Mouse (Mus musculus) midbrain, embryonic 10.5 days (tissue): Measurements from ENCODE around the gene Esrrg. TPM values are rescaled to one million over a fixed set of nuclear protein-coding genes. Genes with fewer than 3 reads are reported as not detected.

Experiments used
- DNase-seq: peaks from one replicate; pipeline ENCODE4 v3.0.0-alpha.2; 2017; ENCODE audit warnings: low spot score
- H3K27ac ChIP-seq: fragments of 300-500 bp; sonication (generic); replicated peaks from 2 replicates; pipeline ENCODE4 v1.5.1; 2016; ENCODE audit warnings: mild to moderate bottlenecking
- H3K27me3 ChIP-seq: fragments of 300-500 bp; sonication (generic); 2 replicates; pipeline ENCODE4 v1.6.1; 2016; ENCODE audit warnings: low read depth, mild to moderate bottlenecking; ENCODE audit not compliant: poor library complexity, severe bottlenecking
- H3K36me3 ChIP-seq: fragments of 300-500 bp; sonication (generic); 2 replicates; pipeline ENCODE4 v1.6.1; 2016; ENCODE audit warnings: mild to moderate bottlenecking, moderate library complexity
- H3K4me1 ChIP-seq: fragments of 300-500 bp; sonication (generic); 2 replicates; pipeline ENCODE4 v1.6.1; 2016
- H3K4me3 ChIP-seq: fragments of 300-500 bp; sonication (generic); 2 replicates; pipeline ENCODE4 v1.5.1; 2016; ENCODE audit warnings: mild to moderate bottlenecking, moderate library complexity
- H3K9me3 ChIP-seq: fragments of 300-500 bp; sonication (generic); replicated peaks from 2 replicates; pipeline ENCODE4 v1.6.1; 2016; ENCODE audit warnings: mild to moderate bottlenecking
- WGBS: fragments of 180-500 bp; shearing (Covaris S2); methylation state at CpG from one replicate; pipeline ENCODE4 v1.1.7; 2016; 5-methylcytosine and 5-hydroxymethylcytosine counted together
- polyA plus RNA-seq: library from polyadenylated mRNA; unstranded; fragments of >200 nt; fragmentation: Nextera tagmentation; extraction: Ambion mirVana; gene quantifications from 2 replicates; pipeline ENCODE4 v1.2.1, GENCODE M21; 2016

Gene Esrrg
- polyA plus RNA-seq, 1 experiment from 2014 or later: 2.0 TPM

DNA sequence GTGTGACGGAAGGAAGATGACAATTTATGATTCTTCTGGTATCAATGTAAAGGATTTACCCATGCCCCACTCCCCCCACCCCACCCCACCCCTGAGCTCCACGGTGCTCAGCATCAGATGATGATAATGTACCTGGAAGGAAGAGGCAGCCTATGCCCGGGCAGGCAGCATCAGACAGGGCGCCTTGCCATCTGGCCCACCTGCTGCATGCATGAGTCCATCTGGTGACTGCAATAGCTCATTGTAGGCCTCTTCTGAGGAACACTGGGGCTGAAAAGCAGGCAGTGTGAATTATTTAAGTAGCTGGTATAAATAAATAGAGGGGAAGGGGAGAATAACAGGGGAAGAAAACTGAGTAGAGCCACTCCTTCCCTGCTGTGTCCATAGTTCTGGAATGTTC lies 405.8 kb downstream of the Esrrg start:
- Histone ChIP-seq H3K4me3 (no peak overlapping the region), H3K9me3 (no peaks in the 10 kb centered on the region), H3K27ac (no peak overlapping the region), H3K27me3 (no peaks in the 10 kb centered on the region), H3K36me3 (no peaks in the 10 kb centered on the region), H3K4me1 (peaks cover 3% of the 10 kb centered on the region; the same call in 1 of the 2 replicates)
- no peak for DNase-seq
- WGBS: 85% methylated on average over 4 of the region's 4 CpGs

DNA sequence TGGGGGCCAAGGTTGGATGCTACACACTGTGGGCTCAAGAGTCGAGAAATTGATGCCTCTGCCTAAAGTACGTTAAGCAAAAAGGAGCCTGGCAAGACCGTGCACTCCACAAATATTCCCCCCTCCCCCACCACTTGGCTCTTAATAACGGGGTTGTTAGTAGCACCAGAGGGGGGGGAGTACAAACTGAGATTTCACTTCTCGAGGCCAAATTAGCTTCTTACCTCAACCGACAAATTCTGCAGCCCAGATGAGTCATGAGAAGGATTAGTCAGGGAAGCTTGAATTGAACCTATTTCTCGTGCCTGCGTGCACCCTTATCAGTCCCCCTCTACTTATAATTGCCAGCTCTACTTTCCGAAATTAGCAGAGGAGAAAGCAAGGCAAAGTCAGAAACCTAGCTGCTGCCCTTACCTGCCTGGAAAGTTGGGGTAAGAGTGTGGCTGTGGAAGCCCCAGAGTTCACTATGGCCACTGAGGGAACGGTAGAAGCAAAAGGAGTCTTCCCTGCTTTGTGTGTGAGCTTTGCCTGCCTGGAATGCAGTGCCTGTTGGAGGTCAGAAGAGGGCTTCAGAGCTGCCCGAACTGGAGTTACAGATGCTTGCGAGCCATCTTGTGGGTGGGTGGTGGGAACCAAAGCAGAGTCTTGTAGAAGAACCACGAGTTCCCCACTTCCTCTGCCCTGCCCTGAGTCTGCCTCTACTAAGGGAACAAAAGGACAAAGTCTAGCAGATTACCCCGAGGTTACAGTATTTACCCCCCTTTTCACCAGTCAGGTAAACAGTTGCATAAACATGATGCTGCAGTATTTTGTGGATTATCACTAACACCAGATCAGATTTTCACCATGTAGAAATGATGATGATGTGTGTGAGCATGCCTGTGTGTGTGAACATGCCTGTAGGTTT lies 409.6 kb downstream of the Esrrg start:
- H3K27ac ChIP-seq: no peak overlapping the region
- no peak for DNase-seq
- WGBS: 71% methylated on average over 14 of the region's 14 CpGs
- no peaks in the 10 kb centered on the region for H3K9me3 ChIP-seq
- H3K36me3 ChIP-seq: no peaks in the 10 kb centered on the region
- H3K27me3 ChIP-seq: no peaks in the 10 kb centered on the region
- H3K4me1 ChIP-seq: peaks cover 3% of the 10 kb centered on the region; the same call in 1 of the 2 replicates
- no peak overlapping the region for H3K4me3 ChIP-seq

DNA sequence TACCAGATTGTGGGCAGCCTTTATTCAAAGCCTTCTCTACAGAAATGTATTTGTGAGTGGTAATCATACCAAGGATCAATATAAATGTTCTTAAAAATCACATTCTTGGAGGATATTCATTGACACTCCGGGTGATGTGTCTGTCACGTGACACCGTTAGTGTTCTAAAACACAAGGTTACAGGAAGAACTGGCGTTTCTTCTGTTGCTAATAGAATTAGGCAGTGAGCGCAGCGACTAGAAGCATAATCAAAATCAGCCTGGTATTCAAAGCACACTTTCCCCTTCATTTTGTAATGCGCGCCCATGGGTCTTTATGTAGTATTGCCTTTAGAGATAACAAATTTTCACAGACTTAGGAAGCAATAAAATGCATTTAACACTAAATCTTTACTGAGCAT lies 420.6 kb downstream of the Esrrg start:
- no peak overlapping the region for H3K4me3 ChIP-seq
- H3K4me1 ChIP-seq: peaks cover 18% of the 10 kb centered on the region
- H3K9me3 ChIP-seq: no peaks in the 10 kb centered on the region
- H3K27ac ChIP-seq: no peak overlapping the region
- no peaks in the 10 kb centered on the region for H3K27me3 ChIP-seq
- 77% methylated on average over 8 of the region's 8 CpGs for WGBS
- H3K36me3 ChIP-seq: no peaks in the 10 kb centered on the region
- no peak for DNase-seq

DNA sequence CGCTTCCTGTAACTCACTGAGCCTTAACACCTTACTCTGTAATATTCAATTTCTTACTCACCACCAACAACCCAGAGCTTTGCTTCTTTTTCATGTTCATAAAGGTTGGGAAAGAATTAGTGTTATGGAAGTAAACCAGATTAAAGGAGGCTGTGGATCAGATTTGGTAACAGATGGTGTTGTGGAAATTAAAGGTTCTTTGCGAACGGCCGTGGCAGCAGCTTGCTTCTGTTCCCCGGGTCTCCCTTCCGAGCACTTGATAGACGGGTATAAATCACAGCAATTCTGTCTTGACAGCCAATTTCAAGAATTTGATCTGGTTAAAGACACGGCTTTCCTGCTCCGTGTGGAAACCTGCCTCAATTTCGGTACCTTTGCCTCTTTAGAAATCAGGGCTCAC lies 421.5 kb downstream of the Esrrg start:
- Histone ChIP-seq H3K36me3 (no peaks in the 10 kb centered on the region), H3K27me3 (no peaks in the 10 kb centered on the region), H3K9me3 (no peaks in the 10 kb centered on the region), H3K27ac (no peak overlapping the region), H3K4me1 (peaks cover 18% of the 10 kb centered on the region), H3K4me3 (no peak overlapping the region)
- no peak for DNase-seq
- 58% methylated on average over 10 of the region's 10 CpGs for WGBS

DNA sequence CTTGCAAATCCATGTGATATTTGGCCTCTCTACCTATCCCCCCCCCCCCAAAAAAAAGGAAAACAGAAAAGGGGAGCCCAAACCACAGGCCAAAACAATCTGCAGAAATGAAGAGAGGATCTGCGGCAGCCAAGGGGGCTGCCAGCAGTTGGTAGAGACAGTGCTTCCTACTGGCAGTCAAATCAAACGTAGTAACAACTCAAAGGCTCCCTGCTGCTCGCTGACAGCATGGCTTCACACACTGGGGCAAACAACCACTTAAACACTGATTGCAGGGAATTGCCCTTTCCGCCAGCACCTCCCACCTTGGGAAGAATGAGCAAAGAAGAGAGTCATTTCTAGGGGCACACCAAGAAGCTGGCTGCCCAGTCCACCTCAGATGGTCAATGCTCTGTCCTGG lies 422.7 kb downstream of the Esrrg start:
- no peak overlapping the region for H3K27ac ChIP-seq
- WGBS: 18% methylated on average over 4 of the region's 4 CpGs
- H3K9me3 ChIP-seq: no peaks in the 10 kb centered on the region
- H3K27me3 ChIP-seq: no peaks in the 10 kb centered on the region
- DNase-seq: no peak
- H3K4me1 ChIP-seq: peaks cover 18% of the 10 kb centered on the region
- H3K4me3 ChIP-seq: no peak overlapping the region
- H3K36me3 ChIP-seq: no peaks in the 10 kb centered on the region

DNA sequence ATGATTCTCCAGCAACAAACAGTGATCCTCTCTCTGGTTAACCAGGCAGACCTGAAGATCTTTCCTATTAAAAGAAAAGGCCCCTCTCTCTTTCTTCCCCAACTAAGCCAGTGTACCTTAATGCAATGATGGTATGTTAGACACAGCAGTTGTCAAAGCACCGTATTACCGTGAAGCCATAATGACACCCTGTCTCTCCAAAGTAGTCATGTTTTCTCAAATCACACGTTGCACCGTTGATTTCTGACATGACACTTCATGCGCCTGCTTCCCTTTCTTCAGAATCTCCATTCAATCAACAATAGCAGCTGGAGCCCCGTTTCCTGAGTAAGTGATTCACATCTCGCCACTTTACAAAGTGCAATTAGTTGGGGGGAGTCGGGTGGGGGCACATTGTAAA lies 427.4 kb downstream of the Esrrg start:
- 80% methylated on average over 8 of the region's 8 CpGs for WGBS
- Histone ChIP-seq H3K4me1 (peaks cover 11% of the 10 kb centered on the region), H3K27ac (no peak overlapping the region), H3K9me3 (no peaks in the 10 kb centered on the region), H3K4me3 (no peak overlapping the region), H3K36me3 (no peaks in the 10 kb centered on the region), H3K27me3 (no peaks in the 10 kb centered on the region)
- no peak for DNase-seq

DNA sequence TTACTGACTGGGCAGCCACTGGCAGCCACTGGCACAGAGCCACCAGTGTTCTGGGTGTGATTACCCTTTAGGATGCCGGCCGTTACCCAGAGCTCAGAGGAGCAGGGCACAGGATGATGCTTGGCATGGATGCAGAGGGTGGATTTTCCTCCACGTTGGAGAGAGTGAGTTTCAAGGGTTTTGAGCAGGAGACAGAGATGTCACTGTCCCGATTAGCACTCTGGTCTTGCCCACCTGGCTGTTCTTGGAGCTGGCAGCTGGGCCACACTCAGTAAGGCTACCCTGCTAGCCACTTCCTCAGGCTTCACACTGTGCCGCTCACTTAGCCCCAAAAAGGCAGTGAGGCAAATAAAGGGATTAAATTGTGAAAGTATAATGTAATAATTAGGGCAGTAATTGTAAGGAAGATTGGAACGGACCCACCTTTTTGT lies 438.1 kb downstream of the Esrrg start:
- Histone ChIP-seq H3K9me3 (no peaks in the 10 kb centered on the region), H3K36me3 (no peaks in the 10 kb centered on the region)
- WGBS: 85% methylated on average over 6 of the region's 6 CpGs

DNA sequence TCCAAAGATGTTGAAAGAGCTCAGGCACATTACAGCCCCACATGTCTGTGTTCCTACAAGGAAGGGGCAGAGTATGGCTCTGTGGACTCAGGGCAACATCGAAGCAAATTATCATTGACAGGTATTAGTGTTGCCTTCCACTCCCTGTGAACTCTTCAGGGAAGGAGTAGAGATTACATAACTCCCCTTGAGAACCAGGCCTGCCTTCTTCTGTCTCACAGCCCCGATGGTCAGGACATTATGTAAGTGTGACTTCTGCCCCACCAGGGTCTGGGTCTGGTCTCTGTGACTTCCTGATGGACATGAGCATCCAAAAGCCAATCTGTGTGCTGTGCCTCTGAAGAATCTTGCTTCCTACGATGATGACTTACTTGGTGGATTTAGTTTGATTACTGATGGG lies 438.6 kb downstream of the Esrrg start:
- no peak for DNase-seq
- Histone ChIP-seq H3K27ac (no peak overlapping the region), H3K4me3 (no peak overlapping the region), H3K9me3 (no peaks in the 10 kb centered on the region), H3K27me3 (no peaks in the 10 kb centered on the region), H3K4me1 (no peaks in the 10 kb centered on the region), H3K36me3 (no peaks in the 10 kb centered on the region)
- WGBS: 86% methylated on average over 3 of the region's 3 CpGs

More for the DNA sequence above, 438.1 kb downstream of the Esrrg start:
- Histone ChIP-seq H3K27me3 (no peaks in the 10 kb centered on the region), H3K27ac (no peak overlapping the region), H3K4me3 (no peak overlapping the region), H3K4me1 (no peaks in the 10 kb centered on the region)
- no peak for DNase-seq

DNA sequence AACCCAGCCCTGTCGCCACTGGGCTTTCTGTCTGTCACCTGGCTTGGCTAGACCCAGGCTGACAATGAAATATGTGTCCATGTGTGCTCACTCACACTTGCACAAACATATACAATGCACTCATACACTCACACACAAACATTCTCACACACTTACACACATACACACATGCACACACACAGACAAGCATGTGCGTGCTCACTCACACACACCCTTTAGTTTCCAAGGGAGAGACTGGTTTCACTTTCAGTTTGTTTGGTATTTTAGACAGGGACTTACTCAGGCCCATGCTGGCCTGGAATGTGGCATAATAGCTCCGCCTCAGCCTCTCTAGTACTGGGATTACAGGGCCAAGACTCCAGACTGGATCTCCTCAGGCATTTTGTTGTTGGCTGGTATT lies 447.3 kb downstream of the Esrrg start:
- Histone ChIP-seq H3K27me3 (no peaks in the 10 kb centered on the region), H3K9me3 (no peaks in the 10 kb centered on the region), H3K27ac (no peak overlapping the region), H3K4me3 (no peak overlapping the region), H3K36me3 (no peaks in the 10 kb centered on the region), H3K4me1 (no peaks in the 10 kb centered on the region)
- WGBS: 76% methylated on average over 3 of the region's 3 CpGs
- DNase-seq: no peak

DNA sequence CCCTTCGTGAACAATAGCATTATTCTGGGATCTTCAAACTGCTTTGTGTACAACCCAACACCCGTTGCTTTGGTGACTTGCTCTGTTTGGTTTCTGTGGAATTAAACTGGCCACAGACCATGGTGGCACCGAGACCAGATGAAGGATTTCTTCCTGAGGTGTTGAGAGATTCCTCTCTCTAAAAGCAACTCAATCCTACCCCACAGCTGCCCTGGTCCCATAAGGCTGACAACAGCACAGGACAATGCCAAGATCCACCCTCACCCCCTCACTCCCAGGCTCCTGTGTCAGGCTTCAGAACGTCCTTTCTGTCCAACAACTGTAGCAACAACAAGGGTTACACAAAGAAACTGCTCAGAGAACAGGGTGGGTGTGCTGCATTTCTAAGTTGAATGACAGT lies 449.3 kb downstream of the Esrrg start:
- WGBS: 66% methylated on average over 4 of the region's 4 CpGs
- Histone ChIP-seq H3K27ac (no peak overlapping the region), H3K27me3 (no peaks in the 10 kb centered on the region), H3K4me1 (no peaks in the 10 kb centered on the region), H3K9me3 (no peaks in the 10 kb centered on the region), H3K36me3 (no peaks in the 10 kb centered on the region), H3K4me3 (no peak overlapping the region)
- DNase-seq: no peak

DNA sequence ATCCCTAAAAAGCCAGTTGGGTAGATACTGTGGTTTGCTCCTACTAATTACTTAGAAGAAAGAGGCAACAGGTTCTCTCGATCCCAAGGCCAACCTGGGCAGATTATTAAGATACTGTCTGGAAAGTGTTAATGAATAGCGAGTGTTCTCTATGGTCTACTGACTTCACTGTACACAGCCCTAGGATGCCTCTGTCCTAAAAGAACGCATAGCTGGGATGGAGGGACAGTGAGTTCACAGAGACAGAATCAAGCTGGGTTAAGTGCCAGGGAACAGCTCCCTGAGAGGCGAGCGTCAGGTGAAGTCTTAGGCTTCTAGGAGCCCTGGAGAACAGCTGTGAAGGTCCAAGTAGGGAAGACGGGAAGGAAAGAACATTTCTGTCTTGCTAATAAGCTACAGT lies 450.4 kb downstream of the Esrrg start:
- no peak for DNase-seq
- Histone ChIP-seq H3K36me3 (no peaks in the 10 kb centered on the region), H3K4me3 (no peak overlapping the region), H3K27ac (no peak overlapping the region), H3K4me1 (no peaks in the 10 kb centered on the region), H3K27me3 (no peaks in the 10 kb centered on the region), H3K9me3 (no peaks in the 10 kb centered on the region)
- WGBS: 87% methylated on average over 6 of the region's 6 CpGs

DNA sequence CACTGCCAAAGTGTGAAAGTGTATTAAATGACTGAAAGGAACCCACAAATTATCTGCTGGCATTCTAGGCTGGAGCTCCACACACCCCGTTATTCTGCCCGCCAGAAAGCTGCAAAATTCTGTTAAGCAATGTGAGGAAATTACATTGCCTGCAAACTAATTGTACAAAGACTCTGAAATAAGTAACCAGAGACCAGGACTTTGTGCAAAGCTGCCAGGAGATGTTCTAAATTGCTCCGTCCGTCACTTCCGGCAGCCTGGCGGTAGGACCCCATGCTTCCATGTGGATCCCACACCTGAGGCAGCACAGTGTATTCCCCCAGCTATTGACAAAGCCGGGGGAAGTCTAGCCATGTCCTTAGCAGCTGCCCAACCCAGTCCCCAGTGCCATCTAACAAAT lies 451.9 kb downstream of the Esrrg start:
- 94% methylated on average over 7 of the region's 7 CpGs for WGBS
- no peaks in the 10 kb centered on the region for H3K36me3 ChIP-seq
- no peak overlapping the region for H3K4me3 ChIP-seq
- H3K27ac ChIP-seq: no peak overlapping the region
- no peak for DNase-seq
- H3K27me3 ChIP-seq: no peaks in the 10 kb centered on the region
- no peaks in the 10 kb centered on the region for H3K9me3 ChIP-seq
- H3K4me1 ChIP-seq: no peaks in the 10 kb centered on the region

DNA sequence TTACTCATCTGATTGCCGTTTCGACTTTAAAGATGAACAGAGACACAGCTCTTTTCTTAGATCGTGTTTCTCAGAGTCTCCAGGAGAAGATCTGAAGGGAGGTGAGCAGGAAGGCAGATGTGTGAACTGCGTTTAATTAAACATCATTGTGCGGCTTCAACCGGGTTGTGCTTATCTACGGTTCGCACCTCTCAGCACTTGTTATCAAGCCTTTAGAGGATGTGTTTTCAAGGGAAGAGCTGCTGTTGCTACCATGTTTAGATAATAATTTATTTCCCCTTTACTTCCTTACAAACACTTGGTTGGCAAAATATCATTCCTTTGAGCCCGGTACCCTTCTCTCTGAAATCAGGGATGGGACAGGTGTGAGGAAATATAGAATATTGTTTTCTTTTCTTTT lies 460.2 kb downstream of the Esrrg start:
- no peak for DNase-seq
- no peaks in the 10 kb centered on the region for H3K27me3 ChIP-seq
- H3K27ac ChIP-seq: no peak overlapping the region
- H3K4me3 ChIP-seq: no peak overlapping the region
- no peaks in the 10 kb centered on the region for H3K36me3 ChIP-seq
- WGBS: 87% methylated on average over 9 of the region's 9 CpGs
- no peaks in the 10 kb centered on the region for H3K4me1 ChIP-seq
- H3K9me3 ChIP-seq: no peaks in the 10 kb centered on the region
